Mouse (Mus musculus): Measurements from ENCODE around the gene Ovol1. TPM values are rescaled to one million over a fixed set of nuclear protein-coding genes. Genes with fewer than 3 reads are reported as not detected.

Ovol1 gene
- not detected for total RNA-seq (2021)
- long read RNA-seq, experiment 1: 0 reads
- long read RNA-seq, experiment 2: 0 reads

- peak in 1 of 2 experiments; percentile 13 for DNase-seq
- intact Hi-C loops (cut with DNase I): no loop called here
These were observed at the start of gene Ovol1 for GRCm38 (mm10) chr19:5560457-5561041. Gene Ovol1 (minus strand): TSS chr19:5560646.

DNA sequence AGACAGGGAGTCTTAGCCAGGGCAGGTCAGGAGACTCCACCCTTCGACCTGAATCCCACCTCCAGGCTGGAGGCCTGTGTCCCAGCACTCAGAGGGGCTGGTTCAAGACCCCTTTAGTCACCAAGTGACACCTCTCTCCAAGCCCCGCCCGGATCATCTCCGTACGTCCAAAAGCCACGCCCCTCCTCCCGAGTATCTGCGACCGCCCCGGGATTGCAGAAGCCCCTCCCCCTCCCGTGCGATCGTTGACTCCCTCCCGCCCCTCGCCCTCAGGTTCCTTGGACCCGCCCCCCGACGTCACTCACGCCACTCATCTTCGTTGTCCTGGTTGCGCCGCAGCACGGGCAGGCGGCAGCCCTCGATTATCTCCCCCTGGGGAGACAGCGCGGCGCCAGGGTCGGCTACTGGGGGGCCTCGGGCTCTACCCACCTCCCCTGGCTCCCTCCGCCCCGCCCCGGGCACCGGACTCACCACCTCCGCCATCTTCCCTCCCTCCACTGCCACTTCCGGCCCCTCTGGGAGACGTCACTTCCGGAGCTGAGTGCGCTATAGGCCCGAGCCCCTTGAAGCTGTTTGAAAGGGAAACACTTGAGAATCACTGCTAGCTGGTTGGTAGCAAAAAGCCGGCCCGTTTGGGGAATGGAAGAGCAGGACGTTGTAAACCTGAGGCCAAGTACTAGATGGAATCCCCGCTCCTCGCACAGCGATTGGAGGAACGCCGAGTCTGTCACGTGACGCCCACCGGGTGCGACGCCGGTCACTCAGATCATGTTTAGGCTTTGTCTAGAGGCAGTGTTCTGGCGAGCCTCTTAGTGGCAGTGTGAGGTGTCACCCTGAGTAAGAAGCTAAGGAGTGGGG, 49.3 kb upstream of the Ovol1 start, which contains the start of gene Kat5:
Gene Kat5 (minus strand): TSS at position 691 of the 858 bp plus-strand sequence.
- DNase-seq: peak; percentile 89 to 93
- intact Hi-C loops (cut with DNase I): no loop called here

DNA sequence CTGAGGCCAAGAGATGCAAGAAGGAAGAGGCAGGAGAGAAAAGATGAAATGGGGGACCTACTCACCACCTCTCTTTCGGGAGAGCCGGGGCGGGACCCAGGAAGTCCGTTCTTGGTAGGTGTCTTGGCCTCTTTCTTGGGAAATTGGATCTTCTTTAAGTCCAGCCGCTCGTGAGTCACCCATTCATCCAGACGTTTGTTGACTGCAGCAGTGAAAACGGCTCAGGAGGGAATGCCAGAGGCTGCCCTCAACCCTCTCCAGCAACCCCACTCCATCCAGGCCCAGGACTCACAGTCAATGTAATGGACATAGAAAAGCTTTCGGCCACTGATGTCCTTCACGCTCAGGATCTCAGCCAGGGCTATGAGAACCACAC, 48.7 kb upstream of the Ovol1 start:
- DNase-seq: no peak
- intact Hi-C loops (cut with DNase I): no loop called here

DNA sequence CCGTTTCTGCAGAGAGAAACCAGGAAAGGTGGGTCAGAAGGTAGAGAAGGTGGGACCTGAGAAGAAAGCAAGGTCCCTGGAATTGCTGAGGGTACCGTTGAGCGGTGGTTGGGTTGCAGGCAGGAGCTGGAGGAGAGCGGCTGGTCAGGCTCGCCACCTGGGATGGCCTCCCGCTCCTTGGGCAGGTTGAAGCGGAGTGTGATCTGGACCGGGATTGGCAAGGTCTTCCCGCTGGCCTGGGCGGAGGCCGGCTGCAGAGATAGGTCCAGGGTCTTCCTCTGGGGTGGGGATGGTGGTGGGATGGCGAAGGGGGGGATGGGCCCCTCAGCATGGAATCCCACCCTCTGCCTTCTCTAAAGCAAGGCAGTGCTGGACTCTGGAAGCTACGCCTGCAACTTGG, 48.3 kb upstream of the Ovol1 start:
- intact Hi-C loops (cut with DNase I): no loop called here

GRCm38 (mm10) chr19:5607705-5608410, 47.4 kb upstream of the Ovol1 start:
- no peak for DNase-seq
- intact Hi-C loops (cut with DNase I): no loop called here

More for the DNA sequence above, 48.3 kb upstream of the Ovol1 start:
- DNase-seq: no peak

DNA sequence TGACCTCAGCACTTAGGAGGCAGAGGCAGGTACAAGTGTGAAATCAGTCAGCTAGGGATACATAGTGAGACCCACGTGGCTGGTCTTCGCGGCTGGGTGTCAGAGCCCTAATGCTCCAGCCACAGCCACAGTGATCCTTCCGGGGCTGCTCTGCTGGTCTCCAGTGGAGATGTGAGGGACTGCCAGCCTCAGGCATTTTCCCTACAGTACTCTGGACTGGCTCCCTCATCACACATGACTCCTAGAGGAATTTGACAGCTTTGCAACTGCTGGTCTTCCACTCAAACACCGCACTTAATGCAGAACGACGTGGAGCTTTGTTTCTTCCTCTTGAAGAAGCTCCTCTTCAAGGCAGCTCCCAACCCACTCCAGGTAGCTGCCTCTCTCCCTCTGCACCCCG, 45.8 kb upstream of the Ovol1 start:
- intact Hi-C loops (cut with DNase I): no loop called here
- DNase-seq: no peak

DNA sequence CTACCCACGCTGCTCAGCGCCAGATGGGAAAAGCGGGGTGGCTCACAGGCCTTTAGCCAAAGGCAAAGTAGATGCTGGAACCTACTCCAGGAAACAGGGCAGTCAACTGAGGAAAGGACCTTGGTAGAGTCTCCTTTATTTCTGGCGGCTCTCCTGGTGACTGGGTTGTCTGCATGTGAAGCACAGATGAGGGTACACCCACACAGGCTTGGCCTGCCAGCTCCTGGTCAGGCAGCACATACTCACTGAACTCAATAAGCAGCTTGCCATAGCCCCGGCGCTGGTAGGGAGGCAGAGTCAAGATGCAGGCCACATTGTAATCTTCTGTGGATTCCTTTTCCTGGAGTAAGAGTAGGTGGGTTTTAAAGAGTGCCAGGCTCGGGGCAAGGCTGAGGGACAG, 44.7 kb upstream of the Ovol1 start:
- intact Hi-C loops (cut with DNase I): no loop called here
- no peak for DNase-seq

DNA sequence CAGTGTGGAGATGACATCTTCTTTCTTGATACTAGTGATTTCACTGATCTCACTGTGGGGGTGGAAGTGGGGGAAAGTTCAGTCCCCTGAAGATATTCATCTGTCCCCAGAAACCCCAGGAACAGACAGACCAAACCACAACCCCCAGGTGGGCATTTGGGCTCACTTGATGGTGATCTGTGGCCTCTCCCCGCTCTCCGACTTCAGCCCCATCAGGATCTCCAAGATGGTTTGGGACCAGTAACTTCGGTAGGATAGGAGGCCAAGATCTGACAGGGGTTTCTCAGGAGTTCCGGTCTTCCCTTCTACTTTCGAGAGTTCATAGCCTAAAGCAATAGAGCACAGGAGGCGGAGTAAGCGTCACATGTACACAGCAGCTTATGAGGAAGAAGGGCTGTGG, 43.2 kb upstream of the Ovol1 start:
- intact Hi-C loops (cut with DNase I): no loop called here
- DNase-seq: no peak

DNA sequence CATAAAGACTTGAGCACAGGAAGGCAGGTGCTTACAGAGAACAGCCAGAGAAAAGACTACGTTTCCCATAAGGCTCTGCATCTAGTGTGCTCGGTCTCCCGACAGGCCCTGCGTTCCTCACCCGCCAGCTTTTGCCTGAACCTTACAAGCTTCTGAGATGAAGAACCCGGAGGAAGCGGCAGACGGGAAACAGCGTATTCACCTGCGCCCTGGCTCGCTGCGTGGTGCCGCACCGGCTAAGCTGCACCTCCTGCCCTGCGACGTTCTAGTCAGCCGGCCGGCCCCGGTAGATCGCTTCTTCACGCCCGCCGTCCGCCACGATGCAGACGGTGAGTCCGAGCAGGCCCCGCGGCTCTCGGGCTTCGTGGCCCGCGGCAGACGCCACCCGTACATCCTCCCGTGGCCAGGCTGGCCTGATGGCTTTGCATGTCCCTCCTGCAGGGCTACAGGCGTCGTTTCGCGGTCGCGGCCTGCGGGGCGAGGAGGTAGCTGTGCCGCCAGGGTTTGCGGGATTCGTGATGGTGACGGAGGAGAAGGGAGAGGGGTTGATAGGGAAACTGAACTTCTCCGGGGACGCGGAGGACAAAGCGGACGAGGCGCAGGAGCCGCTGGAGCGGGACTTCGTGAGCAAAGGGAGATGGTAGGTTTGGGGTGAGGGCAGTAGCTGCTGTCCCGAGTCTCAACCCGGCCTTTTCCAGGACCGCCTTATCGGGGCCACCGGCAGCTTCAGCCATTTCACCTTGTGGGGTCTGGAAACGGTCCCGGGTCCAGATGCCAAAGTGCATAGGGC, 41.5 kb upstream of the Ovol1 start, which contains the start of gene Rnaseh2c:
Gene Rnaseh2c (plus strand): TSS at position 122 of the 790 bp plus-strand sequence.
- peak; percentile 71 to 74 for DNase-seq
- intact Hi-C loops (cut with DNase I): no loop called here

DNA sequence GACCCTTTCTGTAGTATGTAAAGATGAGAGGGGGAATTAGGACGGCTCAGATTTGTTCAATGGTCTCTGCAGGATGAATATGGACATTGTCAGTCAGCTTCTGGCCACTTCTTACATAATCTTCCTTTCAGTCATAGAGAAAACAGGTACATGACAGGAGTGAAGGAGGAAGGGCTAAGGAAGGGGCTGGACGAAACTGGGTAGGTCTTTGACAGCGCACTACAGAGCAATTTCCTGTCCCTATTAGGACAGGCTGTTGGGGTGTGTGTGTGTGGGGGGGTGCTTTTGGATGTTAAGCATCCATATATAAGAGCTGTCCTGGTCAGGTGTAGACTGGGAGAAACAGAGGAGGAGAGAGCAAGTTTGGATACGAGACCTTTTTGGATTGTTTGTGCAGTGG, 38.8 kb upstream of the Ovol1 start:
- intact Hi-C loops (cut with DNase I): no loop called here
- no peak for DNase-seq

DNA sequence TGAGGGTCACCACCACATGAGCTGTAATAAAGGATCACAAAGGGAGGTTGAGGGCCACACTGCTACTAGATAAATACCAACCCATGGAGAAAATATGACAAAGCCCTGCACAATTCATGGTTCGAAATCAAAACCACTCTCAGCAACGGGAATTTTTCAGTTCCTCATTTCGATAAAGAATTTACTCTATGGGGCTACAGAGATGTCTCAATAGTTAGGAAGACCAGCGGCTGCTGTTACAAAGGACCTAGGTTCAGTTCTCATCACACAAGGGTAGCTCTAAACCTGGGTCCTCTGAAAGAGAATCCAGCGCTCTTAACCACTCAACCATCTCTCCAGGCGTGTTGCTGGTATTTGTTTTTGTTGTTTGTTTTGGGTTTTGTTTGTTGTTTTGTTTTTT, 31.4 kb upstream of the Ovol1 start:
- DNase-seq: no peak
- intact Hi-C loops (cut with DNase I): no loop called here

DNA sequence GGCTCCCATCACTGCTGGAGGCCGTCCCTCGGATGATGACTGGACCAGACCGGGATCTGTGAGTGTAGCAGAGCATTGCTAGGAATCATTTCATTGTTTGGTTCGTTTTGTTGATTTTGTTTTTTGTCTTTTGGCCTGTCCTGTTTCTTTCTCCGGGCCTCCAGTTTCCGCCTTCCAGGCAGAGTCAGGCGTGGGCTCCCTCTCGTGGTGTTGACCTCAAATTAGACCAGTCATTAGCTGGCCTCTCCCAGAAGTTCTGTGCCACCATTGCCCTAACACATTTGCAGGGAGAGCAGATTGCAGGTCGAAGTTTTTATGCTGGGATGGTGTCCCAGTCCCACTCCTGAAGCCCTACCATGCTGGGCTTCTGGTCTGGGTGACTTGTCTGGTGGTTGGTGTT, 28.7 kb upstream of the Ovol1 start:
- DNase-seq: no peak
- intact Hi-C loops (cut with DNase I): no loop called here

- intact Hi-C loops (cut with DNase I): no loop called here
- no peak for DNase-seq
These were observed 21.5 kb upstream of the Ovol1 start for GRCm38 (mm10) chr19:5581995-5582394.

GRCm38 (mm10) chr19:5580776-5581175, 20.3 kb upstream of the Ovol1 start:
- intact Hi-C loops (cut with DNase I): no loop called here
- no peak for DNase-seq

GRCm38 (mm10) chr19:5579971-5580370, 19.5 kb upstream of the Ovol1 start:
- intact Hi-C loops (cut with DNase I): no loop called here
- DNase-seq: no peak

DNA sequence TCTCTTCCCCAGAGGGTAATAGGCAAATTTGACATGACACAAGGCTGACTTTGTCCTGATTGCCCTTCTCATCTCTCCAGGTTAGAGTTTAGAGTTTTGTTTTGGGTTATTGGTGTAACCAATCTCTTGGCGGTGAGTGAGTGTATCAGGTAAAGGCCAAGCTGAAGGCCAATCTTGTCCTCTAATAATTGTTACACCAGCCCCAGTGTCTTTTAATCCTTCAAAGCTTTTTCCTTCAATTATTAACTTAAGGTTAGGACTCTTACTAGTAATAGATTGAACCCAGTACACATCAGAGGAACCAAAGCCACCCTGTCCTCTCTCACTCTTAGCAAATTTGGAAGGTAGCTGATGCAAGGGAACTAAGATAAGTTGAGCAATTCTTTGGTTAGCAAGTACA, 14.9 kb upstream of the Ovol1 start:
- no peak for DNase-seq
- intact Hi-C loops (cut with DNase I): no loop called here

GRCm38 (mm10) chr19:5572331-5573125, 12.1 kb upstream of the Ovol1 start:
- intact Hi-C loops (cut with DNase I): no loop called here
- peak in 1 of 2 experiments; percentile 16 for DNase-seq

DNA sequence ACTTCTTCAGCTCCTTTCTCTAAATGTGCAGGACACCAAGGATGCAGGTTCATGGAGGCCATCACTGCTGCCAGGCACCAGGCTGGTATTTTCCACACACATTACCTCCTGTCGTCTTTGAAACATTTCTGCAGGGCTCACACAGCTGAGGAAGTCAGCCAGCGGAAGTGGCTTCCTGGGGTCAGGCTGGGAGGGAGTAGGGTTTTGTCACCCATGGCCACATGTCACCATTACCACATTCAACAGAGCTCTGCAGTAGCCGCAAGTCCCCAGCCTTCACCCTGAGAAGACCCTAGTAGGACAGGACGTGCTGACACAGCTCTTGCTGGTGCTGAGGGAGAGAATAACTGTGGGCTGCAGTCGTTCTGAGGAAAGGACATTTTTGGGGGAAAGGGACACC, 11.4 kb upstream of the Ovol1 start:
- no peak for DNase-seq
- intact Hi-C loops (cut with DNase I): no loop called here

DNA sequence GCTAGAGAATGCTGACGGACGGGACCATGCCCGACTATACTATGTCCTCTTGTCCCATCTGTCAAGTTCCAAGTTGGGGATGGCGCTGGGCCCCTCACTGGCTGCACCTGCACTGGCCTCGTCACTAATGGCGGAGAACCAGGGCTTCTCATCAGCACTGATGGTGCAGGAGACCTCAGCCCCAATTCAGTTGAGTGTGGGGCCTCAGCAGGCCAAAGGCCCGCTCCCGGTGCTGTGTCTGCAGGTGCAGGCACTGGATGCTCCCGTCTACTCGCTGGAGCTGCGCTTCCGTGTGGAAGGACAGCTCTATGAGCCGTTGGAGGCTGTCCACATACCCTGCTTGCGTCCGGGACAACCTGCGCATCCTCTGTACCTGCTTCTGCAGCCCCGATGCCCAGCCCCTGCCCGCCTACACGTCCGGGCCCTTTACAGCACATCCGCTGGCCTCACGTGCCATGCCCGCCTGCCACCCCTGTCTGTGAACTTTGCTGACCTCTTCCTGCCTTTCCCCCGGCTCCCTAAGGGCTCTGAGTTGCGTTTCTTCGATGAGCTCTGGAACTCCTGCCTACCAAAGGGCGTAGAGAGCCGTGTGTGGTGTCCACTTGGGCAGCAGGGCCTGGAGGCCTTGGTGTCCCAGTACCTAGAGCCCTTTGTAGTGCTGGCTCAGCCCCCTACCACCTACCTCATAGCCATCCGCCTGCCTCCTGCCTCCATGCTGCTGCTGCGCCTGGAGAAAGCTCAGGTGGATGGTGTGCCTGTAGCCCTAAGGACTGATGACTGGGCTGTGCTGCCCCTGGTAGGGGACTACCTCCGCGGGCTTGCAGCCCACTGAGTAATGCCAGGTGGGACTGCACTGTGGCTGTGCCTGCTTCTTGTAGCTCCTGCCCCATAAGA, 10.2 kb upstream of the Ovol1 start:
- intact Hi-C loops (cut with DNase I): no loop called here
- DNase-seq: no peak

Measured in heart, postnatal 14 days (tissue).